Mouse (Mus musculus) midbrain, embryonic 15.5 days (tissue): ENCODE data around the gene Mcat. TPM values are rescaled to one million over a fixed set of nuclear protein-coding genes. Genes with fewer than 3 reads are reported as not detected.
A peak's percentile ranks its signal among the peaks of the same experiment; 100 is the strongest.

Experiments used
- ATAC-seq: fragments of 200-750 bp; cut with Nextera tagmentation; replicated peaks from 2 replicates; pipeline ENCODE4 v1.8.0; 2017; ENCODE audit warnings: moderate TSS enrichment
- H3K27ac ChIP-seq: fragments of 300-500 bp; sonication (generic); 2 replicates; pipeline ENCODE4 v1.5.1; 2015; ENCODE audit warnings: mild to moderate bottlenecking, inconsistent platforms
- H3K27me3 ChIP-seq: fragments of 300-500 bp; sonication (generic); replicated peaks from 2 replicates; pipeline ENCODE4 v1.6.1; 2015; ENCODE audit warnings: inconsistent platforms
- H3K36me3 ChIP-seq: fragments of 300-500 bp; sonication (generic); replicated peaks from 2 replicates; pipeline ENCODE4 v1.6.1; 2015; ENCODE audit warnings: inconsistent platforms
- H3K4me1 ChIP-seq: fragments of 300-500 bp; sonication (generic); 2 replicates; pipeline ENCODE4 v1.6.1; 2015; ENCODE audit warnings: inconsistent platforms
- H3K4me2 ChIP-seq: fragments of 300-500 bp; sonication (generic); 2 replicates; pipeline ENCODE4 v1.6.1; 2015; ENCODE audit warnings: inconsistent platforms, mild to moderate bottlenecking, moderate library complexity
- H3K4me3 ChIP-seq: fragments of 300-500 bp; sonication (generic); 2 replicates; pipeline ENCODE4 v1.5.1; 2015; ENCODE audit warnings: mild to moderate bottlenecking, inconsistent platforms
- H3K9ac ChIP-seq: fragments of 300-500 bp; sonication (generic); 2 replicates; pipeline ENCODE4 v1.6.1; 2015; ENCODE audit warnings: mild to moderate bottlenecking, inconsistent platforms
- H3K9me3 ChIP-seq: fragments of 300-500 bp; sonication (generic); 2 replicates; pipeline ENCODE4 v1.6.1; 2016; ENCODE audit warnings: inconsistent platforms
- WGBS: fragments of 180-500 bp; shearing (Covaris S2); methylation state at CpG from one replicate; pipeline ENCODE4 v1.1.7; 2015; ENCODE audit warnings: mixed read lengths; 5-methylcytosine and 5-hydroxymethylcytosine counted together
- polyA plus RNA-seq: library from polyadenylated mRNA; unstranded; fragments of >200 nt; fragmentation: Nextera tagmentation; extraction: Ambion mirVana; gene quantifications from 2 replicates; pipeline ENCODE4 v1.2.1, GENCODE M21; 2015

Gene Mcat
- 32.0 and 33.5 TPM in 2 replicates for polyA plus RNA-seq

DNA sequence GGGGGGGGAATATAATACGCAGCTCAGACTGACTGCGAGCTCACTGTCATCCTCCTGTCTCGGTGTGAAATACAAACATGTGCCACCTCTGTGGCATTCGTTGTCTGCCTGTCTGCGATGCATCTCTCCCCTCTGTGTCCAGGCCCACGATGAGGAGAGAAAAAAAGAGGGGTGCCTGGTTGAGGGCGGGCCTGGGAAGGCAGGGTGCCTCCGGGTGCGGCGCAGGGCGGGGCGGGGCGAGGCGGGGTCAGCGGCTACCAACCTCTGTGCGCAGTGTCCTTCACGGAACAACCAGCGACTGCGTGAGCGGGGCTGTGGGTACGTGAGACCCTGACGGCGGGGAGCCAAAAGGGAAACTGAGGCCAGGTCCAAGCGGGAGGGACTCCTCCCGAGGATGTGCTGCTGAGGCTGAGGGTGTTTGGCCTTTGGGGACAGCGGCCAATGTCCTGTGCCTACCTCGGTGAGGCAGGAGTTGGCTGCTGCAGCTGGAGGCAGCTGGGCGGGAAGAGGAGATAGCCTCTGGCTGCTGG, at the start of gene Mcat, which contains the start of gene Tspo:
Mcat (minus strand) TSS at position 461 of the 530 bp plus-strand sequence.
Tspo (plus strand) TSS at position 266 of the 530 bp plus-strand sequence.
- no peak for ATAC-seq
- H3K4me3 ChIP-seq: peak within 1 kb of the TSS; percentile 30
- peak within 1 kb of the TSS; percentile 24 for H3K9ac ChIP-seq
- H3K36me3 ChIP-seq: no peaks in the 10 kb centered on the region
- H3K4me1 ChIP-seq: peaks cover 19% of the 10 kb centered on the region
- H3K27ac ChIP-seq: no peak within 1 kb of the TSS
- peaks cover 14% of the 10 kb centered on the region for H3K27me3 ChIP-seq
- no peaks in the 10 kb centered on the region for H3K9me3 ChIP-seq
- under 1% methylated on average over 28 of the region's 28 CpGs for WGBS
- peak within 1 kb of the TSS; percentile 59 for H3K4me2 ChIP-seq

- no peak overlapping the region for H3K4me2 ChIP-seq
- H3K9me3 ChIP-seq: no peaks in the 10 kb centered on the region
- no peaks in the 10 kb centered on the region for H3K36me3 ChIP-seq
- 49% methylated on average over 15 of the region's 15 CpGs for WGBS
- no peak overlapping the region for H3K4me3 ChIP-seq
- no peak overlapping the region for H3K27ac ChIP-seq
- H3K4me1 ChIP-seq: no peaks in the 10 kb centered on the region
- no peaks in the 10 kb centered on the region for H3K27me3 ChIP-seq
- no peak overlapping the region for H3K9ac ChIP-seq
- no peak; the same call in 1 of the 2 replicates for ATAC-seq
Measured at GRCm38 (mm10) chr15:83607115-83607802, 43.7 kb upstream of the Mcat start.

- Histone ChIP-seq H3K4me2 (no peak overlapping the region), H3K9me3 (no peaks in the 10 kb centered on the region), H3K27me3 (no peaks in the 10 kb centered on the region), H3K4me3 (no peak overlapping the region), H3K9ac (no peak overlapping the region), H3K36me3 (no peaks in the 10 kb centered on the region), H3K27ac (no peak overlapping the region), H3K4me1 (no peaks in the 10 kb centered on the region)
- no peak for ATAC-seq
- 91% methylated on average over 8 of the region's 8 CpGs for WGBS
Measured at GRCm38 (mm10) chr15:83606700-83607099, 43.1 kb upstream of the Mcat start.

- 89% methylated on average over 11 of the region's 11 CpGs for WGBS
- H3K4me2 ChIP-seq: no peak overlapping the region
- H3K9ac ChIP-seq: no peak overlapping the region
- H3K27ac ChIP-seq: no peak overlapping the region
- H3K36me3 ChIP-seq: no peaks in the 10 kb centered on the region
- no peaks in the 10 kb centered on the region for H3K4me1 ChIP-seq
- ATAC-seq: no peak
- H3K27me3 ChIP-seq: no peaks in the 10 kb centered on the region
- H3K4me3 ChIP-seq: no peak overlapping the region
- no peaks in the 10 kb centered on the region for H3K9me3 ChIP-seq
Measured at GRCm38 (mm10) chr15:83606216-83606615, 42.6 kb upstream of the Mcat start.

DNA sequence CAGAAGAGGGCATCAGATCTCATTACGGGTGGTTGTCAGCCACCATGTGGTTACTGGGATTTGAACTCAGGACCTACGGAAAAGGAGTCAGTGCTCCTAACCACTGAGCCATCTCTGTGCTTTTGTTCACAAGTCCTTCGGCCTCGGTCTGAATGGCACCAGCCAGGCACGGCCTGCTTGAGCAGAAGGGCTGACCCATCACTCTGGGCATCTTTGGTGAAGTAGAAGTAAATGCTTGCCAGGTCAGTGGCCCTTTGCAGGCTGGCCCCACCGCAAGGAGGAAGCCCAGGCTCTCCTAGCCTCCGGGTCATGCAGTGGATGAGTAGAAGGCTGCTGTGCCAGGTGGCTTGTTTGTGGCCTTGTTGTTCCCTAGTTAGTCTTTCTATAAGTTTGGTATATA, 39.8 kb upstream of the Mcat start:
- Histone ChIP-seq H3K4me1 (no peaks in the 10 kb centered on the region), H3K9ac (no peak overlapping the region), H3K4me2 (no peak overlapping the region), H3K27me3 (no peaks in the 10 kb centered on the region), H3K36me3 (no peaks in the 10 kb centered on the region), H3K27ac (no peak overlapping the region), H3K9me3 (no peaks in the 10 kb centered on the region), H3K4me3 (no peak overlapping the region)
- WGBS: 94% methylated on average over 7 of the region's 7 CpGs
- ATAC-seq: no peak

- Histone ChIP-seq H3K27me3 (no peaks in the 10 kb centered on the region), H3K9ac (no peak overlapping the region), H3K4me2 (no peak overlapping the region), H3K36me3 (no peaks in the 10 kb centered on the region), H3K9me3 (no peaks in the 10 kb centered on the region), H3K27ac (no peak overlapping the region), H3K4me1 (no peaks in the 10 kb centered on the region), H3K4me3 (no peak overlapping the region)
- ATAC-seq: no peak
- 90% methylated on average over 1 of the region's 1 CpGs for WGBS
Measured at GRCm38 (mm10) chr15:83603046-83603396, 39.4 kb upstream of the Mcat start.

DNA sequence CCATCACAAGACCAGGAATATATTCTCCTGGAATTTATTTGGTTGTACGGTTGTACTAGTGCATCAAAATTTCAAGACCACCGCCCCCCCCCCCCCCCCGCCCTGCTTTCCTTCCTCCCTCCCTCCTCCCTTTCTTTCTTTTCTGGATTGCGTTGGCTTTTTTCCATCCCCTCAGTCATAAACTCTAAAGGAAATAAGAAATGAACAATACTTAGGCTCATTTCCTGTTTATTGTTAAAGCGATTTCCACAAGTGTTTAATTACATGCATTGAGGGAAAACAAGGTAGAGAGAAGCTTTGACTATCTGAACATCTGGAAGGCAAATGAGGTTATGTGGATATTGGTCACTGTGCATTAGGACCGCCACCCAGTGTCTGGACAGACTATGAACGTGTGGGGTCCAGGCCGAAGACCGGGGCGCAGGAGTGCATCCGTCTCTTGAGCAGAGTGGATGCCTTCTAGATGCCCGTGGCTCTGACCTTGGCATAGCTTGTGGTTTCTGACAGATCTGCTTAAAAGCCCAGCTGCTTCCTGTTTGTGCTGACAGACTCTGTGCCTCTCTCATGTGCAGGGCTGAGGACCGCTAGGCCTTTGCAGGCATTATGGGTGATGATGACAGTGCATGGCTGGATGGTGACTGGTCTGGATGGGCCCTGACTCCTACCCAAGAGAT, 38.9 kb upstream of the Mcat start:
- no peak overlapping the region for H3K27ac ChIP-seq
- no peak overlapping the region for H3K4me3 ChIP-seq
- H3K9me3 ChIP-seq: no peaks in the 10 kb centered on the region
- H3K27me3 ChIP-seq: no peaks in the 10 kb centered on the region
- no peak overlapping the region for H3K4me2 ChIP-seq
- no peak overlapping the region for H3K9ac ChIP-seq
- no peaks in the 10 kb centered on the region for H3K4me1 ChIP-seq
- no peak for ATAC-seq
- WGBS: 87% methylated on average over 13 of the region's 13 CpGs
- H3K36me3 ChIP-seq: no peaks in the 10 kb centered on the region

DNA sequence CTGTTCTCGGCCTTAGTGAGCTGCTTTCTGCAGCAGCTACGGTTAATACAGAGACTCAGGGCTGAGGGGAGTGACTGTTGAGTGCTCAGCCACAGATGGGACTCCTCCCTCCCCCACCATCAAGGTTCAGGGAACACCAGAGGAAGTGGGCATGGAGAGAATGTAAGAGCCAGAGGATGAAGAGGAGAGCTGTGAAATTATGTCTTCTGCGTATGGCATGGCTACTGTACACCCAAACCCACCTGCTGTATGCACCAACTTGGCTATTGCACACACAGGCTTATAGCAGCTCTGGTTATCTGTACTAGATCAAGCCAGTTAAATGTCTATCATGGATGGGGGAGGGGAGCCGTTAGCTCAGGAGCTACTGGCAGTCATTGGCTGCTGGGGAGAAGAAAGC, 37.6 kb upstream of the Mcat start:
- Histone ChIP-seq H3K27ac (no peak overlapping the region), H3K36me3 (no peaks in the 10 kb centered on the region), H3K4me2 (no peak overlapping the region), H3K4me1 (no peaks in the 10 kb centered on the region), H3K9ac (no peak overlapping the region), H3K4me3 (no peak overlapping the region), H3K27me3 (no peaks in the 10 kb centered on the region), H3K9me3 (no peaks in the 10 kb centered on the region)
- 78% methylated on average over 4 of the region's 4 CpGs for WGBS
- no peak for ATAC-seq

DNA sequence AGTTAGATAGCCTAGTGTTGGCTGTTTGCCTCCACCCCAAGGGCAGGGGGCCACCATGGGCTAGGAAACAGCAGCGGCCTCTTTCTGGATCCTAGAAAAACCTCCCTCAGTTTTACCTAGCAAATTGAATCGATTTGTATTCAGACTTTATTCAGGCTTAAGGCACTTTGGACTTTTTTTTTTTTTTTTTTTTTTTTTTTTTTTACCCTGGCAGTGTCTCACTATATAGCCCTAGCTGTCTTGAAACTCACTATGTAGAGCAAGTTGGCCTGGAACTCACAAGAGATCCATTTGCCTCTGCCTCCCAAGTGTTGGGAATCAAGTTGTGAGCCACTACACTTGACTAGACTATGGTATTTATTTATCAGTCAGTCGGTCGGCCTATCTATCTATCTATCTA, 33.2 kb upstream of the Mcat start:
- ATAC-seq: no peak
- H3K27me3 ChIP-seq: no peaks in the 10 kb centered on the region
- H3K4me2 ChIP-seq: no peak overlapping the region
- H3K4me3 ChIP-seq: no peak overlapping the region
- 90% methylated on average over 4 of the region's 4 CpGs for WGBS
- no peaks in the 10 kb centered on the region for H3K9me3 ChIP-seq
- H3K9ac ChIP-seq: no peak overlapping the region
- no peak overlapping the region for H3K27ac ChIP-seq
- H3K4me1 ChIP-seq: peaks cover 22% of the 10 kb centered on the region
- no peaks in the 10 kb centered on the region for H3K36me3 ChIP-seq

DNA sequence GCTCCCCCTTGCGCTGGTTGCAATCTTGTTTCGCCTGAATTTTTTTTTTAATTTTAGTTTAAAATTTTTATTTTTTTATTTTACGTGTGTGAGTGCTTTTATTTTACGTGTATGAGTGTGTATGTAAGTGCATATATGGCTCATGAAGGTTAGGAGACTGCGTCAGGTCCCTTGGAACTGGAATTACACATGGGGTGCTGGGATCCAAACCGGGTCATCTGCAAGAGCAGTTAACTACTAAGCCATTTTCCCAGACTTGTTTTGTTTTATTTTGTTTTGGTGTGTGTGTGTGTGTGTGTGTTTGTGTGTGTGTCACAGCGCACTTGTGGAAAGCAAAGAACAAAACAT, 31.8 kb upstream of the Mcat start:
- Histone ChIP-seq H3K4me3 (peak overlapping the region; percentile 76), H3K27me3 (no peaks in the 10 kb centered on the region), H3K4me1 (peaks cover 22% of the 10 kb centered on the region), H3K9ac (peak overlapping the region; percentile 32), H3K36me3 (no peaks in the 10 kb centered on the region), H3K27ac (peak overlapping the region; percentile 70), H3K9me3 (no peaks in the 10 kb centered on the region), H3K4me2 (peak overlapping the region; percentile 65)
- WGBS: 38% methylated on average over 7 of the region's 7 CpGs
- 0 out of 2 replicates have a peak, but pooled peaks have one; percentile 22 for ATAC-seq

DNA sequence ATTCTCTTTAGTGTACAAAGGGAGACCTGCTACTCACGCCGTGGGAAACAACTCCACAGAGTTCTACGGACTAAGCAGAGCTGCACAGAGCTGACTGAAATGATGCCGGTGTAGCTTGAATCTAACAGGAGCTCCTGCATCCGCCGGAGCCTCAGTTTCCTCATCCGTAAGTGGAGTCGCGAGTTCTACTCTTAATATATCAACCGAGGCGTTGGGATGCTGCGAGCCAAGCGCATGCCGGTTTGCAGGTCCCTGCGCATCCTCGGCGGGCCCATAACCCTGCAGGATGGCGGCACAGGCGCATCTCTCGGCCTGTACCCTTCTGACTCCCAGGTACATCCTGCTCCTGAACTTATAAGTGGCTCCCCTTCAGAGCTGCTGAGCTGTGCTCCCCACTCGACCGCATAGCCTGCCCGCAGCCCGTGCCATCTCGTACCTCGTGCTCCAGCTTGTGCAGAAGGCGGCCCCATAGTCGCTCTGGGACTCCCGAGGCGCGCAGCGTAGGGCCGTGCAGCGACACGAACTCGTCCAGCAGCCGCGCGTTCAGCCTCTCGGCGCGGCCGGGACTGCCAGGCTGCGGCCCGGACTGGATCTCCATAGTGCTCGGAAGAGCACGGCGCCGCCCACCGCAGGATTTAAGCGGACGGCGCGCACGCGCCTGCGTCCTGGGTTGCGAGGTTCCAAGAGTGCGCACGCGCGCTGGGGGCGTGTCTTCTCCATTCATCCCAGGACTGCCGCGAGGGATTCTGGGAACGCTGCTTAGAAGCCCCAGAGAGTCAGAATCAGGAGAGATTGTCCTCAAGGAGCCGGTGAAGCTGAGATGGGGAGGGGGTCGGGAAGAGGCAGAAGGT, 31.2 kb upstream of the Mcat start, which contains the start of gene Ttll12:
Ttll12 (minus strand) TSS at position 645 of the 851 bp plus-strand sequence.
- ATAC-seq: peak; percentile 95
- no peaks in the 10 kb centered on the region for H3K9me3 ChIP-seq
- H3K4me3 ChIP-seq: peak within 1 kb of the TSS; percentile 76
- H3K4me2 ChIP-seq: peak within 1 kb of the TSS; percentile 65
- no peaks in the 10 kb centered on the region for H3K27me3 ChIP-seq
- H3K4me1 ChIP-seq: peaks cover 22% of the 10 kb centered on the region
- H3K9ac ChIP-seq: peak within 1 kb of the TSS; percentile 74
- WGBS: under 1% methylated on average over 68 of the region's 68 CpGs
- peak within 1 kb of the TSS; percentile 83 for H3K27ac ChIP-seq
- no peaks in the 10 kb centered on the region for H3K36me3 ChIP-seq
